Mouse (Mus musculus) C2C12 (cell line): Measurements from ENCODE around the gene Nr1h2. TPM values are rescaled to one million over a fixed set of nuclear protein-coding genes. Genes with fewer than 3 reads are reported as not detected.

ENCODE experiments used
- H3K27me3 ChIP-seq: one replicate; pipeline ENCODE4 v1.6.1; 2011; ENCODE audit not compliant: control insufficient read depth, insufficient read depth, insufficient read length
- H3K36me3 ChIP-seq: one replicate; pipeline ENCODE4 v1.6.1; 2011; ENCODE audit not compliant: control insufficient read depth, insufficient read depth
- H3K4me3 ChIP-seq: one replicate; pipeline ENCODE4 v1.5.1; 2011; ENCODE audit warnings: mild to moderate bottlenecking, control low read depth; ENCODE audit not compliant: poor library complexity, insufficient read depth, severe bottlenecking
- H3K79me2 ChIP-seq: one replicate; pipeline ENCODE4 v1.6.1; 2011; ENCODE audit not compliant: control insufficient read depth, insufficient read depth
- H3K79me3 ChIP-seq: one replicate; pipeline ENCODE4 v1.6.1; 2011; ENCODE audit warnings: low read depth, control low read depth
- H3ac ChIP-seq: one replicate; pipeline ENCODE3; 2011; ENCODE audit warnings: low read depth; ENCODE audit not compliant: control insufficient read depth, insufficient read length
- CEBPB ChIP-seq: IDR thresholded peaks from one replicate; pipeline ENCODE4 v1.6.1; 2011; ENCODE audit warnings: low read depth, mild to moderate bottlenecking, control low read depth, moderate library complexity
- CTCF ChIP-seq: IDR thresholded peaks from one replicate; pipeline ENCODE4 v1.5.1; 2011; ENCODE audit not compliant: control insufficient read depth, insufficient read depth, insufficient read length
- FOSL1 ChIP-seq: IDR thresholded peaks from one replicate; pipeline ENCODE4 v1.8.0; 2011; ENCODE audit warnings: mild to moderate bottlenecking, low read length; ENCODE audit not compliant: poor library complexity, insufficient read depth, severe bottlenecking
- MAX ChIP-seq: IDR thresholded peaks from one replicate; pipeline ENCODE4 v1.6.1; 2011; ENCODE audit warnings: mild to moderate bottlenecking, control low read depth
- MYOD1 ChIP-seq: IDR thresholded peaks from one replicate; pipeline ENCODE4 v1.6.1; 2011; ENCODE audit warnings: low read depth; ENCODE audit not compliant: control insufficient read depth, insufficient read length
- MYOG ChIP-seq: IDR thresholded peaks from one replicate; pipeline ENCODE4 v1.6.1; 2011; ENCODE audit not compliant: control insufficient read depth, insufficient read length; ENCODE audit errors: extremely low read depth
- USF1 ChIP-seq: IDR thresholded peaks from one replicate; pipeline ENCODE4 v1.6.1; 2011; ENCODE audit warnings: low read depth, mild to moderate bottlenecking, control low read depth, moderate library complexity
- polyA plus RNA-seq: library from polyadenylated mRNA; unstranded; fragments of >200 nt; fragmentation: generic; extraction: Trizol; gene quantifications from one replicate; pipeline ENCODE4 v1.2.1, GENCODE M21; 2012; ENCODE audit warnings: missing spikeins

Gene Nr1h2
- polyA plus RNA-seq, 1 experiment: 61.0 TPM

- no peak overlapping the region for H3K4me3 ChIP-seq
- peaks cover 9% of the 10 kb centered on the region for H3K36me3 ChIP-seq
- H3K27me3 ChIP-seq: no peaks in the 10 kb centered on the region
- no peak for TF ChIP-seq MAX
- TF ChIP-seq MYOG: no peak
- no peak for TF ChIP-seq MYOD1
- no peak for TF ChIP-seq USF1
- TF ChIP-seq CTCF: no peak
- TF ChIP-seq FOSL1: no peak
- no peak for TF ChIP-seq CEBPB
- peaks cover 21% of the 10 kb centered on the region for H3K79me3 ChIP-seq
- peaks cover 24% of the 10 kb centered on the region for H3K79me2 ChIP-seq
- no peak overlapping the region for H3ac ChIP-seq
Measured at GRCm38 (mm10) chr7:44550409-44550678, 3.4 kb downstream of the Nr1h2 start.

- Histone ChIP-seq H3K79me2 (peaks cover 24% of the 10 kb centered on the region), H3K36me3 (peaks cover 9% of the 10 kb centered on the region), H3ac (no peak overlapping the region), H3K27me3 (no peaks in the 10 kb centered on the region), H3K4me3 (no peak overlapping the region), H3K79me3 (peaks cover 23% of the 10 kb centered on the region)
- TF ChIP-seq CTCF (no peak), MYOD1 (no peak), MYOG (no peak), MAX (no peak)
Measured at GRCm38 (mm10) chr7:44549621-44550408, 3.9 kb downstream of the Nr1h2 start.

- H3K27me3 ChIP-seq: no peaks in the 10 kb centered on the region
- peaks cover 23% of the 10 kb centered on the region for H3K79me3 ChIP-seq
- H3K4me3 ChIP-seq: peak within 1 kb of the TSS; percentile 60
- peak within 1 kb of the TSS; percentile 72 for H3ac ChIP-seq
- peak; percentile 56 for TF ChIP-seq CTCF
- peak; percentile 46 for TF ChIP-seq MAX
- TF ChIP-seq FOSL1: no peak
- H3K79me2 ChIP-seq: peaks cover 24% of the 10 kb centered on the region
- peaks cover 9% of the 10 kb centered on the region for H3K36me3 ChIP-seq
Measured at GRCm38 (mm10) chr7:44548497-44549087, 5.2 kb downstream of the Nr1h2 start, which contains the start of gene Pold1. Gene Pold1 (minus strand): TSS chr7:44548849.

DNA sequence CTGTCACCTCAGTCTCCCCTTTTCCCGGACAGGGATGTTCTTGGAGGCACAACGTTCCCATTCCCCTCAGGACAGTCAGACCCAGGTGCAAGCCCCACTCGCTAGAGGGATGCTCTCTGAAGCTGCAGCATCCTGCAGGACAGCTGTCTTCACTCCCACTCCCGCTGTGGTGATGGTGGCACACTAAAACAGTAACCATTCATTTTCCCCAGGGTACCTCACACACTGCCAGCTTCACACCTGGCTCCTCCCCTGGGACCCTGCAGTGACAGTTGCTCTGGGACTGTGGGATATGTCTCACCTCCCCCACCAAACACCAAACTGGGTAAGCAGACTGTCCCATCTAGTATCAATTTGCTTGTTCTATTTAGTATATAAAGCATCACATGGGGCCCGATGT, 6.0 kb downstream of the Nr1h2 start:
- TF ChIP-seq MYOD1: no peak
- TF ChIP-seq CTCF: no peak
- peaks cover 24% of the 10 kb centered on the region for H3K79me2 ChIP-seq
- H3ac ChIP-seq: peak overlapping the region; percentile 72
- H3K27me3 ChIP-seq: no peaks in the 10 kb centered on the region
- H3K36me3 ChIP-seq: peaks cover 9% of the 10 kb centered on the region
- H3K4me3 ChIP-seq: peak overlapping the region; percentile 60
- peaks cover 23% of the 10 kb centered on the region for H3K79me3 ChIP-seq

DNA sequence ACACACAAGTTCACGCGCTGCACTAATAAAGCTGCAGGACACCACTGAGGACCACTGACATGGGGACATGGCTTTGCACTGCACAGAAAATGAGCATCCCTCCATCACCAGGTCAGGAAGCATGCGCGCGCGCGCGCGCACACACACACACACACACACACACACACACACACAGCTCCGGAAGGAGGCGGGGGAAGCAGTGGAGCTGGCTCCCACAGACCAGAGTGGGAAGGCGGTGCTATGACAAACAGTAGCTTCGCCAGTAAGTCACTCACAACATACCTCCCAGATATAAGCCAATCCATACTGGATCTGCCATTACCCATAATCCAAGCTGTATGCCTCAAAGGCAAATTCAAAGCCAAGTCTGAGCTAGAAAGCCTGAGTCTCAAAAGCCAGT, 6.7 kb downstream of the Nr1h2 start:
- Histone ChIP-seq H3K79me2 (peaks cover 24% of the 10 kb centered on the region), H3K36me3 (peaks cover 9% of the 10 kb centered on the region), H3ac (no peak overlapping the region), H3K79me3 (peaks cover 23% of the 10 kb centered on the region), H3K4me3 (no peak overlapping the region), H3K27me3 (no peaks in the 10 kb centered on the region)
- TF ChIP-seq USF1 (no peak), MAX (no peak), MYOG (no peak), CEBPB (no peak), FOSL1 (no peak), CTCF (no peak), MYOD1 (no peak)

DNA sequence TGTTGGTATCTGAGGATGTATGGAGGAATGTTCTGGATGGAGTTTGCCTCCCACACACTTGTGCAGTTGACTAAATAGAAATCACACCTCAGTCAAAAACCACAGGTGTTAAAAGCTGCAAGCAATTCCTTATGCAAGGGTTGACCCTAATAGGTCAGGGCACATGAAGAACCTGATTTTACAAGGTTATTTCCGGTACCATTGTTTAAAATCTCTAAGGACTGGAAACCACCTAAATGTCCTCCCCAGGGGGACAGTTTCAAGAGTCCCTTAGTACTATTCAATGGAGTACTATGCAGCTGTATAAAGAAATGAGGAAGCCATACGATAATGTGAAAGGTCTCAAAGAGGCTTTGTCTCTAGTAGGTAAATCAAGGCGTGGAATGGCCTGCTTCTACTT, 7.5 kb downstream of the Nr1h2 start:
- Histone ChIP-seq H3K79me2 (peaks cover 24% of the 10 kb centered on the region), H3ac (no peak overlapping the region), H3K4me3 (no peak overlapping the region), H3K79me3 (peaks cover 23% of the 10 kb centered on the region), H3K36me3 (peaks cover 9% of the 10 kb centered on the region), H3K27me3 (no peaks in the 10 kb centered on the region)
- no peak for TF ChIP-seq CTCF
- no peak for TF ChIP-seq MYOD1
- TF ChIP-seq MYOG: no peak
- no peak for TF ChIP-seq CEBPB
- no peak for TF ChIP-seq MAX
- TF ChIP-seq USF1: no peak
- TF ChIP-seq FOSL1: no peak
